Mouse (Mus musculus) olfactory bulb, adult 2 months (tissue): ENCODE measurements around the gene Tcp11l1. TPM values are rescaled to one million over a fixed set of nuclear protein-coding genes. Genes with fewer than 3 reads are reported as not detected.

Experiments
- H3K27ac ChIP-seq: fragments of 200-500 bp; 2 replicates; pipeline ENCODE4 v1.5.1; 2012; ENCODE audit warnings: low read depth, low read length; ENCODE audit not compliant: insufficient read depth
- H3K4me1 ChIP-seq: fragments of 200-500 bp; 2 replicates; pipeline ENCODE4 v1.6.1; 2012; ENCODE audit warnings: low read length; ENCODE audit not compliant: control insufficient read depth, insufficient read depth
- H3K4me3 ChIP-seq: fragments of 200-500 bp; 2 replicates; pipeline ENCODE4 v1.5.1; 2012; ENCODE audit warnings: mild to moderate bottlenecking, low read depth, low read length, moderate library complexity; ENCODE audit not compliant: insufficient read depth
- CTCF ChIP-seq: fragments of 200-500 bp; IDR thresholded peaks from 2 replicates; pipeline ENCODE4 v1.5.1; 2012; ENCODE audit warnings: low read depth, mild to moderate bottlenecking, low read length, moderate library complexity; ENCODE audit not compliant: insufficient read depth
- POLR2A ChIP-seq: fragments of 200-500 bp; IDR thresholded peaks from 2 replicates; pipeline ENCODE4 v1.6.1; 2012; ENCODE audit warnings: mild to moderate bottlenecking, low read depth, low read length, moderate library complexity; ENCODE audit not compliant: insufficient read depth
- WGBS: fragments of 180-500 bp; shearing (Covaris S2); methylation state at CpG from one replicate; pipeline ENCODE4 v1.1.7; 2018; 5-methylcytosine and 5-hydroxymethylcytosine counted together
- polyA plus RNA-seq: library from polyadenylated mRNA; stranded (reverse); fragments of >200 nt; gene quantifications from 2 replicates; pipeline ENCODE4 v1.2.4, GENCODE M21; 2012; ENCODE audit warnings: low replicate concordance; ENCODE audit not compliant: missing spikeins, insufficient read depth, insufficient read length

The Tcp11l1 gene
- polyA plus RNA-seq, 1 experiment: not detected

- WGBS: 82% methylated on average over 4 of the region's 4 CpGs
- TF ChIP-seq POLR2A (no peak), CTCF (no peak)
- H3K4me3 ChIP-seq: no peak overlapping the region
- H3K4me1 ChIP-seq: no peaks in the 10 kb centered on the region
- no peak overlapping the region for H3K27ac ChIP-seq
Measured at GRCm38 (mm10) chr2:104690720-104691119, 21.2 kb downstream of the Tcp11l1 start.

GRCm38 (mm10) chr2:104688724-104689123 is 23.2 kb downstream of the Tcp11l1 start:
- H3K27ac ChIP-seq: no peak overlapping the region
- WGBS: 71% methylated on average over 8 of the region's 8 CpGs
- H3K4me1 ChIP-seq: 0 out of 2 replicates have a peak, but pooled peaks cover 2% of the 10 kb centered on the region
- no peak overlapping the region for H3K4me3 ChIP-seq
- no peak for TF ChIP-seq CTCF
- no peak for TF ChIP-seq POLR2A

GRCm38 (mm10) chr2:104688321-104688720 is 23.6 kb downstream of the Tcp11l1 start:
- 91% methylated on average over 3 of the region's 3 CpGs for WGBS
- no peak overlapping the region for H3K27ac ChIP-seq
- H3K4me3 ChIP-seq: no peak overlapping the region
- H3K4me1 ChIP-seq: 0 out of 2 replicates have a peak, but pooled peaks cover 2% of the 10 kb centered on the region
- TF ChIP-seq CTCF: no peak

GRCm38 (mm10) chr2:104687261-104687660 is 24.7 kb downstream of the Tcp11l1 start:
- TF ChIP-seq POLR2A (no peak), CTCF (no peak)

GRCm38 (mm10) chr2:104685418-104685817 is 26.6 kb downstream of the Tcp11l1 start:
- H3K4me1 ChIP-seq: 0 out of 2 replicates have a peak, but pooled peaks cover 2% of the 10 kb centered on the region

More at GRCm38 (mm10) chr2:104687261-104687660, 24.7 kb downstream of the Tcp11l1 start:
- WGBS: 54% methylated on average over 3 of the region's 3 CpGs
- H3K4me3 ChIP-seq: no peak overlapping the region
- H3K27ac ChIP-seq: no peak overlapping the region
- H3K4me1 ChIP-seq: 0 out of 2 replicates have a peak, but pooled peaks cover 2% of the 10 kb centered on the region

GRCm38 (mm10) chr2:104684771-104685170 is 27.2 kb downstream of the Tcp11l1 start:
- TF ChIP-seq POLR2A: no peak
- TF ChIP-seq CTCF: no peak
- no peak overlapping the region for H3K4me3 ChIP-seq
- H3K27ac ChIP-seq: no peak overlapping the region
- 95% methylated on average over 4 of the region's 4 CpGs for WGBS
- H3K4me1 ChIP-seq: 0 out of 2 replicates have a peak, but pooled peaks cover 2% of the 10 kb centered on the region

More at GRCm38 (mm10) chr2:104685418-104685817, 26.6 kb downstream of the Tcp11l1 start:
- 6% methylated on average over 13 of the region's 13 CpGs for WGBS
- Histone ChIP-seq H3K4me3 (no peak overlapping the region), H3K27ac (no peak overlapping the region)
- TF ChIP-seq POLR2A (no peak), CTCF (peak; percentile 94)

- WGBS: 81% methylated on average over 3 of the region's 3 CpGs
- Histone ChIP-seq H3K27ac (no peak overlapping the region), H3K4me1 (no peaks in the 10 kb centered on the region), H3K4me3 (no peak overlapping the region)
- TF ChIP-seq POLR2A (no peak), CTCF (no peak)
Measured at GRCm38 (mm10) chr2:104677326-104677725, 34.6 kb downstream of the Tcp11l1 start.

GRCm38 (mm10) chr2:104671724-104672123 is 40.2 kb downstream of the Tcp11l1 start:
- H3K4me3 ChIP-seq: no peak overlapping the region
- TF ChIP-seq POLR2A (no peak), CTCF (no peak)
- no peaks in the 10 kb centered on the region for H3K4me1 ChIP-seq
- H3K27ac ChIP-seq: no peak overlapping the region

- TF ChIP-seq POLR2A: no peak
- no peak for TF ChIP-seq CTCF
- Histone ChIP-seq H3K27ac (no peak overlapping the region), H3K4me3 (no peak overlapping the region), H3K4me1 (no peaks in the 10 kb centered on the region)
- 86% methylated on average over 6 of the region's 6 CpGs for WGBS
Measured at GRCm38 (mm10) chr2:104669122-104669804, 42.7 kb downstream of the Tcp11l1 start.
